Mouse (Mus musculus) liver, adult 2 months (tissue): ENCODE data around the gene Tiparp.

Experiments used
- CTCF ChIP-seq: fragments of 200-500 bp; IDR thresholded peaks from 2 replicates; pipeline ENCODE4 v1.5.1; 2011; ENCODE audit warnings: low read depth, low read length, control low read depth
- POLR2A ChIP-seq: fragments of 200-500 bp; IDR thresholded peaks from 2 replicates; pipeline ENCODE4 v1.6.1; 2011; ENCODE audit warnings: low read length, control low read depth; ENCODE audit not compliant: insufficient read depth; ENCODE audit errors: extremely low read depth

DNA sequence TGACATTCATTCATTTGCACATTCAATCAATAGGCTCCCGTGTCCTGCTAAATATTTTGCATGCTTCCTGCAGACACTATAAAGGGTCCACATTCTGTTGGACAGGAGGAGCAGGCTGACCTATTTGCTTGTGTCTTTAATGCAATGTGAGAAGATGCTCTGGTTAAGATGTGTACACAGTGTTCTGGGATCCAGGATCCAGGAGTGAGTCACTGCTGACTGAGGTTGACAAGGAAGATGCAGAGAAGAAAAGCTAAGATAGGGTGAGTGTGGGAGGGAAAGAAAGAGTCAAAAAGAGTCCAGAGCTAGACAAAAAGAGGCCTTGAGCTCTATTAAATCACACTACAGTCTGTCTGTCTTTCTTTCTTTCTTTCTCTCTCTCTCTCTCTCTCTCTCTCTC lies 56.1 kb downstream of the Tiparp start:
- TF ChIP-seq CTCF (no peak), POLR2A (no peak)
